Mouse (Mus musculus) activated CD4-positive, CD25-positive, alpha-beta regulatory T cell, adult 9 weeks (primary cell): ENCODE results near the gene Zmiz2. TPM values are rescaled to one million over a fixed set of nuclear protein-coding genes. Genes with fewer than 3 reads are reported as not detected.

Experiments used
- polyA plus RNA-seq: library from polyadenylated mRNA; unstranded; fragments of 100-300 nt; shearing (Covaris generic); gene quantifications from one replicate; pipeline ENCODE4 v1.2.1, GENCODE M21; 2017

Zmiz2 gene
- 25.8 TPM for polyA plus RNA-seq

DNA sequence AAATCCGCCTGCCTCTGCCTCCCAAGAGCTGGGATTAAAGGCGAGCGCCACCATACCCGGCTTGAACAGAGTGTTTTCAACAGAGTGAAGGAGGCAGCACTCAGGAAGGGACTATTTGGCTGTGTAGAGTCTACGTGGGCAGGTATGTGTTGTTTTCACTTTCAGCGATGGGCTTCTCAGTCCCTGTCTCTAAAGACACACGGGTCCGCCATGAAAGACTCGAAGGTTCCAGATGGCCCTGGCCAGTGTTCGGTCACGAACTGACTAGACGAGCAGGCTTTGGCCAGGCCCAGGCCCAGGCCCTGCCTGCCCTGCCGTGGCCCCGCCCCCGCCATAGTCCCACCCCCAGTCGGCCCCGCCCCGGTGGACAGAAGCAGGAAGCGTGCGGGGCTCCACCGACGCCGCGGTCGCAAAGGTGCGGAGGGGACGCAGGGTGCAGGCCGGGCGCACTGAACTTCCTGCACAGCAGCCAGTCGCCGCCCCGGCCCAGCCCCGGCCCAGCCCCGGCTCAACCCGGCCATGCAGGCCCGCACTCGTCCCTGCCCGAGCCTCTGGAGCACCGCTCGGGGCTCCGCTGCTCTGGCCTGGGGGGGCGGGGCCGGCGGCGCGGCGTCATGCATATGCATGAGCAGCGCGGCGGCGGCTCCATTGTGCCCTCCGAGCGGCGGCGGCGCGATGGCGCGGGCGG, at the start of gene Zmiz2:
Zmiz2 (plus strand) TSS at position 349 of the 688 bp plus-strand sequence.

DNA sequence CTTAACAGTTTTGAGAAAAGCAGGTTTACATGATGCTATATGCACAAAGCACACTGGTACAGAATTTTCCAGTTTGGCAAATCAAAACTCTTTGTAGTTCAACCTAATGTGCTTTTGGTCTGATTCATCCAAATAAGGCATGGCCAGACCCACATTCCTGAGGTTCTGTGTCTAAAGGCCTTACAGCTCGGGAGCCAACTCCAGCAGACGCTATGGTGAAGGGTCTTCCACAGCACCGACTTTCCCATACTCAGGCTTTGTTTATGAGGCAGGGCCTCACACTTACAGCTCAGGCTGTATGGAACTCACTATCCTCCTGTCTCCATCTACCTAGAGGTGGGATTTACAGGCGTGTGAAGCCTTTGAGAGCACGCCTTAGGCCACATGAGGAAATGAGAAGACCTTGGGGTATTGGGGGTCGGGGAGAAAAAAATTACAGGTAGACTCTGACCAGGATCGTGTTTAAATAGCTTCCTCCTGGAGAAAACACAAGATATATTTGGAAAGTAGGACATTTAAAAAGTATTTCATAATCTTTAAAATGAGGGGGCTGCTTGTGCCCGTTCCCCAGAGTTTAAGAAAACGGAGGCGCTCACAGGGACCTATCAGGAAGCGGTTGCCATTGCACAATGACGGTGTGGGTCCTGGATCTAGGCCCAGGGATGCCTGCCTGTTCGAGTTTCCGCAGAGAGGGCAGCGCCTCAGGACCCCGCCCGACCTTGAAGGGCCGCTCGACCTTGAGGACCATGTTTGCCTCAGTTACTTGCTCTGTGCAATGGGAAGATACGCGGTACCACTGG, 26.1 kb downstream of the Zmiz2 start, which contains the start of gene Ppia:
Ppia (plus strand) TSS at position 693 of the 800 bp plus-strand sequence.

DNA sequence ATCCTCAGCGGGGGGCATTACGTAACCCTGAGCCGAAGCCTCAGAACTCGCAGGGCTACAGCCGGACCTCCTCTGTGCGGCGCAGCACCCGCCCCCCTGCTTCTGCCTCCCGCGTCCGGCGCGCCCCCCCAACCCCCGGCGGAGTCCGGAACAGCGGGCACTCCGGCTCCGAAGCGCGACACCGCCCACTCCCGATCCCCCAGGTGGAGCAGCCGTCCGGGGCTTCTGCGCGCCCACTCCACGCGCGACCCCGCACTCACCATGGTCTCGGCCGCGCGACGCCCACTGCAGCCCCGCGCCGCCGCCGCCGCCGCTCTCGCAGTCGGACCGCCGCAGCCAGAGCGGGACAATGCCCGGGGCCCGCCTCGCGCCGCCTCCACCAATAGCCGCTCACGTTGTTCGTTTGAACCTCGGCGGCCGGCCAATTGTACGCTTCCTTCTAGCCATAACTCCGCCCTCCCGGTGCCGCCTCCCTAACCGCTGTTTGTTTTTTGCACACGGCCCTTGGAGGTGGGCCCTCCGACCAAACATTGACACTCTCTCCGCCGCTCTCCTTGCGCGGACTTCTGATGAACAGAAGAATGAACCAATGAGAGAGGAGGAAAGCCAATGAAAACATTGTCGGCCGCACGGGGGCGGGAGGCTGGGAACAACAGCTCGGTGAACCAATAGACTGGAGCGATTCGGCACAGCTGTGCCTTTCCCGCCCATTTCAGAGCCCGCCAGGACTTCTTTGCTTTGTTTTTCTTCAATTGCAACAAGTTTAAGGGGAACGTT, 55.4 kb downstream of the Zmiz2 start, which contains the start of gene H2afv:
H2afv (minus strand) TSS at position 367 of the 777 bp plus-strand sequence.

Other genes with a start within 250 kb of the Zmiz2 start
- not detected for gene A730071L15Rik, start 189.0 kb upstream of the Zmiz2 start, polyA plus RNA-seq
- 51.3 TPM for gene Nudcd3, start 188.7 kb upstream of the Zmiz2 start, polyA plus RNA-seq
- not detected for gene Npc1l1, start 158.9 kb upstream of the Zmiz2 start, polyA plus RNA-seq
- gene Ddx56, start 121.3 kb upstream of the Zmiz2 start, polyA plus RNA-seq = 75.1 TPM
- gene Tmed4, start 114.2 kb upstream of the Zmiz2 start, polyA plus RNA-seq = 64.2 TPM
- 205 TPM for gene Ogdh, start 97.4 kb upstream of the Zmiz2 start, polyA plus RNA-seq
- 4,542 TPM for gene Ppia, start 26.4 kb downstream of the Zmiz2 start, polyA plus RNA-seq
- 152 TPM for gene H2afv, start 55.4 kb downstream of the Zmiz2 start, polyA plus RNA-seq
- gene Purb, start 86.8 kb downstream of the Zmiz2 start, polyA plus RNA-seq = 7.0 TPM
- 219 TPM for gene Myo1g, start 131.9 kb downstream of the Zmiz2 start, polyA plus RNA-seq
- 344 TPM for gene Ccm2, start 157.8 kb downstream of the Zmiz2 start, polyA plus RNA-seq
- gene Nacad, start 217.0 kb downstream of the Zmiz2 start, polyA plus RNA-seq = 1.2 TPM
- gene Tbrg4, start 237.0 kb downstream of the Zmiz2 start, polyA plus RNA-seq = 15.3 TPM
- gene Wap, start 249.6 kb downstream of the Zmiz2 start, polyA plus RNA-seq = not detected